Mouse (Mus musculus): ENCODE results near the gene Rpl35.

The Rpl35 gene

GRCm38 (mm10) chr2:38997386-38998374 is 7.7 kb downstream of the Rpl35 start, which contains the start of gene Wdr38:
Wdr38 (plus strand) TSS chr2:38997476.
- peak; percentile 82 to 85 for DNase-seq (ENCODE audit: low spot score in 2 of 2)

DNA sequence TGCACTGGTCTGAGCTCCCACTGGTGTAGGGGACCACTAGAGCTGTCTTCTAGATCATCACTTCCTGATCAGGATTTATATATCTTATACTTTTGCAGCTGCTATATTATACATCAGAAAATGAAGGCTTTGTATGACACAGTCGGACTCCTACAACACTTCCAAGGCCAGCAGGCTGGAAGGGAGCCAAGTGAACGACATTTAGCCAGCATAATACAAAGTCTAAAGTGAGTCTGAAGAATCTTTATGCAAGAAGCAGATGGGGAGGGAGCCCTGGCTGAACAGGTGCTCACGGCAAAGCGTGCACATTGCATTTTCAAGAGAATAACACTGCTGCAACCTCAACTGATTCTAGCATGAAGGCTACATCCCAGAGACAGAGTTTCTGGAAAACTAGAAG is 13.0 kb downstream of the Rpl35 start:
- no peak for DNase-seq (ENCODE audit: low spot score in 2 of 2)

DNA sequence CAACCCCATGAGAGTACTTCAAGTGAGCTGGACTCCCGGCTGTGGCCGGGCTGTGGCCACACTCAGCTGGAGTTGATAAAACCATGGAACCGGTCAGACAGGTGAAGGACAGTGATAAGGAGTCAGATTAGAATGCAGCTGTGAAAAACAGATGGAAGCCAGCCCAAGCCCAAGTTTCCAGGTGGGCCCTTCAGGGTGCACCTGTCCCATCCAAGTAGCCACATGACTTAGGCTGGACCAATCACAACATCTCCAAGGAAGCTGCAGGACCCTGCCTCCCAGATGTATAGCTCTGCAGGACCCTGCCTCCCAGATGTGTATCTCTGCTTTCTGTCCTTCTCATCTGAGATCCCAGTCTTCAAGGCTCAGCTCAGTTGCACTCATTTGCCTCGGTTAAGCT is 13.4 kb downstream of the Rpl35 start:
- no peak for DNase-seq (ENCODE audit: low spot score in 2 of 2)

- DNase-seq (ENCODE audit: low spot score in 2 of 2) = no peak
Observed at GRCm38 (mm10) chr2:38988929-38989328, 16.5 kb downstream of the Rpl35 start.

- DNase-seq (ENCODE audit: low spot score in 2 of 2) = no peak
Observed at GRCm38 (mm10) chr2:38987803-38988510, 17.5 kb downstream of the Rpl35 start.

DNA sequence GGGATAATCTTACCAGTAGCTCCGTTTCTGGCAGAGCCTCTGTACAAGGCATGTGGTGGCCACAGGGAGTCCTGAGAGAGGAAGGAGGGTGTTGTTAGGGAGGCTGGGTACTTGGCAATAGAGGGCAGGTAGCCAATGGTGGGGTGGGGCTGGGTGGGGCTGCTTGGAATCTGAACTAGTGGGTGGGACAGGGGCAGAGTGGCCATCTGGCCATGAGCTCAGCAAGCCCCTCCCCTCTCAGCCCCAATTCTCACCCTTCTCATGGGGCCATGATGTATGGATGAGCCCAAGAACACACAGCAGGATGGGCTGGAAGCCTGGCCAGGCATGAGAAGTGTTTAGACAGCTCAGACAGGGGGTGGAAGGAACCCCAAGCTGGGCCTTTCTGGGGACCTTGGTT is 18.1 kb downstream of the Rpl35 start:
- DNase-seq (ENCODE audit: low spot score in 2 of 2) = no peak

DNA sequence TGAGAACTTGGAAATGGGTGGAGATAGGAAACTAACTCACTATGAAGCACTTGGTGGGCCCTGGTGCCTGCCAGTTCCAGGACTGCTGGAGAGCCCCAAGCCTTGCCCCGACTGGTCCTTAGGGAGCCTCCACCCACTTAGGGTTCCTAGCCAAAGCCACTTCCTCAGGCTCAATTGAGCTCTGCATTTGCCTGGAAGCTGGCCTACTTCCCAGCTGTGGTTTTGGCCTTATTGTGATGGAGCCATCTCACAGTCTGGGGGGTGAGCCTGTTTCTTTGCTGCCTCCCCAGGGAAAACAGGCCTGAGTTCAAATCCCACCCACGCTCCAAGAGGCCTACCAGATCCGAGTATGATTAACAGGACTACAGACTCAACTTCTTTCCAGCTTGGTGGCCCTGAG is 18.8 kb downstream of the Rpl35 start:
- no peak for DNase-seq (ENCODE audit: low spot score in 2 of 2)

GRCm38 (mm10) chr2:38983456-38983855 is 22.0 kb downstream of the Rpl35 start:
- DNase-seq (ENCODE audit: low spot score in 2 of 2) = no peak

DNA sequence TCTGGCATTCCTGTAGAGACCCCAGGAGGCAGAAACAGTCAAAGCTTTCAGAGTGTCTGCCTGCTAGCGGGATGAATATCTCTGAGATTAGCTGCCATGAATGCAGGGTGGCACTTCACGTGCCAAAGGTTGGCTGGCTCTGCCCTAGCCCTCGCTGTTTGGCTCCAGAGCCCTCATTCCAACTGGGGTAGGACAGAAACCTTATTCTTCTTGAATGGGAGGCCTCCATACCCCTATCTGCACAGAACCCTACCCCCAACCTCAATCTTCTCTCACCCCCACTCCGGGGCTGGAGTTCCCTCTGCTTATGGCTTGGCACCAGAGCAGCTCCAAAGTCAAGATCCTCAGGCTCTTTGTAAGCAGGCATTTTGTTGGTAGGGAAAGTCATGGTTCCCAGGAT is 27.6 kb downstream of the Rpl35 start:
- DNase-seq (ENCODE audit: low spot score in 2 of 2) = no peak

GRCm38 (mm10) chr2:38975941-38976805 is 29.3 kb downstream of the Rpl35 start:
- no peak for DNase-seq (ENCODE audit: low spot score in 2 of 2)

GRCm38 (mm10) chr2:38975181-38975580 is 30.2 kb downstream of the Rpl35 start:
- no peak for DNase-seq (ENCODE audit: low spot score in 2 of 2)

GRCm38 (mm10) chr2:38974171-38974570 is 31.3 kb downstream of the Rpl35 start:
- DNase-seq (ENCODE audit: low spot score in 2 of 2) = no peak

DNA sequence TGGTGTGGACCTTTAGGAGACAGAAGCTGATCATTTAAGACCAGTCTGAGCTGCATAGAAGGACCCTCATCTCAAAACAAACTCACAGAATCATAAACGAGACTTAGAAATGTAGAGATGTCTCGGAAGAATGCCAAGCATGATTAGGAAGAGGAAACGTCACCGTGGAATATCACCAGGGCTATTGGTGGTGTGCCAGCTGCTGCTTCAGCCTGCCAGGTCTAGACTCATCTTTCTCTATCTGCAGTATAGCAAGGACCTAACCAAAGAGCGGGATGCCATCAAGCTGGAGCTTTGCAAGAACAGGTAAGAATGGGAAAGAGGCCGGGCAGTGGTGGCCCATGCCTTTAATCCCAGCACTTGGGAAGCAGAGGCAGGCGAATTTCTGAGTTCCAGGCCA is 31.7 kb downstream of the Rpl35 start:
- DNase-seq (ENCODE audit: low spot score in 2 of 2) = no peak

GRCm38 (mm10) chr2:38973223-38973622 is 32.2 kb downstream of the Rpl35 start:
- no peak for DNase-seq (ENCODE audit: low spot score in 2 of 2)

DNA sequence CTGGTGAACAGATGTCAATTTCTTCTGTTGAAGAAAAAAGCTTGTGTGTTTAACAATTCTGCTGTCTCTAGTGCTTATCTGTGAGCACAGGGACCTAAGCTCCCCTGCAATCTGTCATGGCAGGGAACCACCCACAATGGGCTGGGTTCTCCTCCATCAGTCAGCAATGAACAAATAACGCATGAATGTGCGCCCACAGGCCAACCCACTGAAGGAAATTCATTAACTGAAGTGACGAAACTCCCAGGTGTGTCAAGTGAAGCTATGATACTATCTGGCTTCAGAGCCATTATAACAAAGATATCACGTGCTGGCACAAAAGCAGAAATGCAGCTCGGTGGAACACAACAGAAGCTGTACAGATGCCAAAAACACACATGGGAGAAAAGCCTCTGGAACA is 35.4 kb downstream of the Rpl35 start:
- no peak for DNase-seq (ENCODE audit: low spot score in 2 of 2)

DNA sequence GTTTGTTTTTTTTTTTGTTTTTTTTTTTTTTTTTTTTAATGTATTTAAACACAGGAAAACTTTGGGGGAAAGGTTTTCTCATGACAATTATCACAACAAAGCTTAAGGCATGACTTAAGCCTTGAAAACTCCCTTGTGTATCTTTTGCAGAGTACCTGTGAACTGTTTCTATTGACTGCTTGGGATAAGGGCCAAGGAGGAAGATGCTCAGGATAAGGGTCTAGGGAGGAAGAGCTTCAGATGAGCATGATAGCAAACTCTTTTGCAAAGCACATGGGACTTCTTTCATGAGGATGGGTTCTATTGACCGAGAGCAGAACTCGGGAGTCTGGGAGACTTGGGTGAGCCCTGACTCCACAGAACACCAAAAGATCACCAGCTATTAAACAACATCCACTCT is 35.8 kb downstream of the Rpl35 start:
- no peak for DNase-seq (ENCODE audit: low spot score in 2 of 2)

DNA sequence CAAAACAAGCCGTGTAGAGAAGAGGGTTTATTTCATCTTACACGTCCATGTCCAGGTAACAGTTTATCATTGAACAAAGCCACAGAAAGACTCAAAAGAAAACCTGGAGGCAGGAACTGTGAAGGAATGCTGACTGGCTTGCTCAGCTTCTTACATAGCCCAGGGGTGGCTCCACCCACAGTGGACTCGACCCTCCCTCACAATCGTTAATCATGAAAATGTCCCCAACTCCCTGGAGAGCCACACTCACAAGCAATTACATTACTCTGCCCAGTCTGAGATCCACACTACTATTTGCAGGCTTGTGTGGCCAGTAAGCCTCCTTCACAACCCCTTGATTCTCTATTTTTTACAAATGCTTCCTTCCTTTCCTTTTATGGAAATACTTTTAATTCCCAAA is 41.2 kb downstream of the Rpl35 start:
- DNase-seq (ENCODE audit: low spot score in 2 of 2) = no peak

- no peak for DNase-seq (ENCODE audit: low spot score in 2 of 2)
Observed at GRCm38 (mm10) chr2:38957671-38958223, 47.7 kb downstream of the Rpl35 start.

DNA sequence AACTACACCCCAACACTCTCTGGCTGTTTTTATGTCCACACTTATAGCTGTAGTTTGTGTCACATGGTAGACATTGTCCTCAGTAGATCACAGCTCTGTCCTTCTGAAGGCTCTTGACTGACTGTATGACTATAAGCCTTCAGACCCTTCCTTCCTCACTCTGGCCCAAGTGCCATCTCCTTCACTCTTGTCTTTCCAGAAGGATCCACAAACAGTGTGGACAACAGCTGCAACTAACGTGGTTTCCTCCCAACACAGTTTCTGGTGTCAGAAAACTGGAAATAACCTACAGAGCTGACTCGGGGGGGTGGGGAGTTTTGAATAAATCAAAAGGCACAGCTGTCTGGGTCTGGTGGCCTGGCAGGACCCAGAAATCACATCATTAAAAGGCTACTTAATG is 49.4 kb downstream of the Rpl35 start:
- no peak for DNase-seq (ENCODE audit: low spot score in 2 of 2)

DNA sequence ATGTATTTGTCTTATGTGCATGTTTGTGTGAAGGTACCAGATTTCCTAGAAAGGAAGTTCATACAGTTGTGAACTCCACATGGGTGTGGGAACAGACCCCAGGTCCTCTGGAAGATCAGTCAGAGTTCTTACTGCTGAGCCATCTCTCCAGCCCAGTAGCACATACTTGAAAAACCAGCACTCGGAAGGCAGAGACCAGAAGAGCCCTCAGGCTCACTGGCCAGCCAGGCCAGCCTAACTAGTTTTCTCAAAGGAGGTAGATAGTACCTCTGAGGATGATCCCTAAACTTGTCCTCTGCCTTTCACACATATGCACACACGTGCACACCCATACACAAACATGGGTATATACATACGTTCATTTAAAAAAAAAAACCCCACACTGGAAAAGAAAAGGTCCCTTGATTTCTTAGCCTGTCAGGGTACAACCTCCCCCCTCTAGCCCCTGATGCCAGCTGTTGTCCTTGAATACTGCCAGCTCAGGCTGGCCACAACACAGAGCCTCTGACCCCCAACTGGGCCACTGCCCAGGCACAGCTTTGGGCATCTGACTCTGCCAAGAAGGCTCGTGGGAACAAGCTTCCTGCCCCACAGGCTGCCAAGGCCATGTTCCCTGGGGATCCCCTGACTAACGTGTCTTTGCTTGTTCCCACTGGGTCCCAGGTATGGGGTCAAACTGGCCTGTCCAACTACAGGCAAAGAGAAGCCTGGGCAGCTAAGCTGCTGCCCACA is 52.1 kb downstream of the Rpl35 start:
- DNase-seq (ENCODE audit: low spot score in 2 of 2) = peak in 1 of 2 experiments; percentile 60
